Mouse (Mus musculus) cortical plate, adult 2 months (tissue): ENCODE measurements around the gene Pcyt2. TPM values are rescaled to one million over a fixed set of nuclear protein-coding genes. Genes with fewer than 3 reads are reported as not detected.

ENCODE experiments used
- H3K27ac ChIP-seq: fragments of 200-500 bp; 2 replicates; pipeline ENCODE4 v1.5.1; 2012; ENCODE audit warnings: low read length, control low read depth, inconsistent platforms; ENCODE audit not compliant: insufficient read depth
- H3K4me1 ChIP-seq: fragments of 200-500 bp; 2 replicates; pipeline ENCODE4 v1.6.1; 2011; ENCODE audit warnings: low read length; ENCODE audit not compliant: control insufficient read depth, insufficient read depth
- H3K4me3 ChIP-seq: fragments of 200-500 bp; 2 replicates; pipeline ENCODE4 v1.5.1; 2011; ENCODE audit warnings: mild to moderate bottlenecking, low read length, control low read depth; ENCODE audit not compliant: insufficient read depth
- CTCF ChIP-seq: fragments of 200-500 bp; IDR thresholded peaks from 2 replicates; pipeline ENCODE4 v1.5.1; 2011; ENCODE audit warnings: mild to moderate bottlenecking, control low read depth, low read length; ENCODE audit not compliant: insufficient read depth; ENCODE audit errors: extremely low read depth
- POLR2A ChIP-seq: fragments of 200-500 bp; IDR thresholded peaks from 2 replicates; pipeline ENCODE4 v1.6.1; 2011; ENCODE audit warnings: mild to moderate bottlenecking, low read length, control low read depth; ENCODE audit not compliant: insufficient read depth; ENCODE audit errors: extremely low read depth
- polyA plus RNA-seq: library from polyadenylated mRNA; depleted of rRNA; stranded (reverse); fragments of >200 nt; gene quantifications from 2 replicates; pipeline ENCODE4 v1.2.3, GENCODE M21; 2012; rRNA removed

The Pcyt2 gene
- polyA plus RNA-seq, result 281 and 289 TPM in 2 replicates

DNA sequence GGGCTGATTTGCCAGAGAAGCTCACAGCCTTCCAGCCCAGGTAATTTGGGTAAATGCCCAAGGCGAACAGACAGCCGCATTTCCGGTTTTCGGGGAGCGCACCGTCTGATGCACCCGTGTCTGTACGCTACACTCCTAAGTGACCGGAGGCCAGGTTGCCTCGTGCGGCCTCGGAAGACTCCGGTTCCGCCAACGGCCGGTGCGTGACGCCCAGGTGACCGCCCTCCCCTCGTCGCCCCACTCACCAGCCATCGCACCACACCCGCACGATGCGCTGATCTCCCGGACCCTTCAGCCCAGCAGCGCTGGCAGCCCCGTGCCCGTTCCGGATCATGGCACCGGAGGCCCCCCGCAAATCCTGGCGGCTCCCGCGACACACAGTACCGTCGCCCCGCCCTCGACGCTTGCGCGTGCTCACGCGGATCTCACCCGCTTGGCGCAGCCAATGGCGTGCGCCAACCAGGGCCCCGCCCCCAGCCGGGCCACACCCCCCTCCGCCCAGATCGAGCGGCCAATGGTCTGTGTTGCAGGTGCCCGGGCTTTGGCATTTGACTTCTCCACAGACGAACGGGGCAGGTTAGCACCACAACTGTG, at the start of gene Pcyt2:
TSS of gene Pcyt2 (minus strand) at position 418 of the 594 bp plus-strand sequence.
- Histone ChIP-seq H3K27ac (peak within 1 kb of the TSS; percentile 92), H3K4me1 (peaks cover 5% of the 10 kb centered on the region), H3K4me3 (peak within 1 kb of the TSS; percentile 96)
- TF ChIP-seq POLR2A, result peak; percentile 87
- TF ChIP-seq CTCF, result no peak

- Histone ChIP-seq H3K27ac (no peak overlapping the region), H3K4me3 (no peak overlapping the region), H3K4me1 (no peaks in the 10 kb centered on the region)
- no peak for TF ChIP-seq CTCF
- no peak for TF ChIP-seq POLR2A
Observed at GRCm38 (mm10) chr11:120666617-120667016, 48.9 kb upstream of the Pcyt2 start.

GRCm38 (mm10) chr11:120665406-120665805, 47.7 kb upstream of the Pcyt2 start:
- Histone ChIP-seq H3K4me1 (no peaks in the 10 kb centered on the region), H3K27ac (no peak overlapping the region), H3K4me3 (no peak overlapping the region)
- no peak for TF ChIP-seq CTCF
- TF ChIP-seq POLR2A, result no peak

- Histone ChIP-seq H3K27ac (no peak overlapping the region), H3K4me1 (no peaks in the 10 kb centered on the region), H3K4me3 (no peak overlapping the region)
- no peak for TF ChIP-seq POLR2A
Observed at GRCm38 (mm10) chr11:120663714-120664113, 46.0 kb upstream of the Pcyt2 start.

- Histone ChIP-seq H3K27ac (no peak overlapping the region), H3K4me1 (no peaks in the 10 kb centered on the region), H3K4me3 (no peak overlapping the region)
- no peak for TF ChIP-seq POLR2A
- no peak for TF ChIP-seq CTCF
Observed at GRCm38 (mm10) chr11:120662759-120663158, 45.0 kb upstream of the Pcyt2 start.

- Histone ChIP-seq H3K4me3 (peak within 1 kb of the TSS; percentile 4), H3K27ac (peak within 1 kb of the TSS; percentile 51; the same call in 1 of the 2 replicates)
Observed at GRCm38 (mm10) chr11:120661076-120661460, 43.3 kb upstream of the Pcyt2 start, which contains the start of gene Notum. Gene Notum, minus strand, starts transcription at chr11:120661175.

GRCm38 (mm10) chr11:120660301-120661075, 42.8 kb upstream of the Pcyt2 start:
- Histone ChIP-seq H3K4me3 (peak overlapping the region; percentile 4), H3K4me1 (no peaks in the 10 kb centered on the region), H3K27ac (peak overlapping the region; percentile 51; the same call in 1 of the 2 replicates)
- no peak for TF ChIP-seq POLR2A
- TF ChIP-seq CTCF, result no peak

More at GRCm38 (mm10) chr11:120661076-120661460, 43.3 kb upstream of the Pcyt2 start, which contains the start of gene Notum:
- no peak for TF ChIP-seq CTCF
- TF ChIP-seq POLR2A, result no peak
- H3K4me1 ChIP-seq, result no peaks in the 10 kb centered on the region

DNA sequence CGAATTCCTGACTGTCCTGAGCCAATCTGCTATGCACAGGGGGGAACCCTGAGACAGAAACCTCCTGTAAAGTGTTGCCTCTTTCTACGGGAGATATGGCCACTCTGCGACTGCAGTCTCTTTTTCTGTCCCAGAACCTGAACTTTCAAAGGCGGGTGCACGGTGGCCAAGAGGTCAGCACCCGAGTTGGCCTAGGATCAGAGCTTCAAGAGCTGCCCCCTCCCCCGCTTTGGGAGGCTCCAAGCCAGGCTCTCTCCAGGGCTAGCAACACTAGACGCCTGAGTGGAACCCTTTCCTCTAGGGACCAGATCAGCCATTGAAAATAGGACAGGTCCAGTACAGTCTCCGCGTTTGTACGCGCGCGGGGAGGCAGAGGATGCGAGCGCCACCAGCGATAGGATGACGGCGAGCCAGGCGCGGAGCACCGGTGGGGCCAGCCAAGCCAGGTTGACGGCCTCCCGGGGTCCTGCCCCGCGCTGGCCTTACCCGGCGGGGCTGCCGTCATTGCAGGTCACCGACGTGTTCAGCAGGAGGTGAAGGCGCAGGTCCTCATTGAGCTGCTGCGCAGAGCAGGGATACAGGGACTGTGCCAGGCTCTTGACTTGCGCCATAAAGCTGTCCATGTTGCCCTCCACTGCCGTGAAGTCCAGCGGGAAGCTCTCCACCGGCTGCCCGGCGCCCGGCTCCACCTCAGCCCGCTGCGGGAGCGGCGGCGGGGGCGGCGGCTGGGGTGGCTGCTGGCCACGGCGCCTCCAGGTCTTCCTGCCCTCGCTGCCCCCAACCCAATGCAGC, 42.0 kb upstream of the Pcyt2 start:
- Histone ChIP-seq H3K27ac (peak overlapping the region; percentile 28; the same call in 1 of the 2 replicates), H3K4me3 (peak overlapping the region; percentile 7; the same call in 1 of the 2 replicates), H3K4me1 (no peaks in the 10 kb centered on the region)
- TF ChIP-seq CTCF (no peak), POLR2A (no peak)

DNA sequence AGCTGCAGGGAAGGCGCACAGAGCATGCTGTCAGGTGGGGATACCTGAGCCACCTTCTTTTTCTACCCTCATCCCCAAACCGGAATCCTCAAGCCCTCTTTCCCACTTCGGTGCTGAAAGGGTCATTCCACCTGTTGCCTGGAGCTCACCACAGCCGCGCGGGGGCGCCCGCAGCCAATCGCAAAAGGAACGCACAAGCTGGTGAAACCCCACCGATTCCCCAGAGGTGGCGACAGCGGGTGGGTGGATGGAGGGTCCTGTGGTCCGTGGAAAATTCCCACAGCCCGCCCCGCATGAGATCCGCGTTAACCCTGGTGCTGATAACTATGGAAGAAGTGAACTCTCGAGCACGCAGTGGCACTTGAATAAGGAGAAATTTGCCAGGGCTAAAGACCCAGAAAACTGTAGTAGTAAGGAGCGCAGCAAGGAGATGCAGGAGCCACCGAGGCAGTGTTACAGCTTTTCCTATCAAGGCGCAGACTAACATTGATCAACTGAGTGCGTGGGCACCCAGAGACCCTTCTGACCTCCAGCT, 41.2 kb upstream of the Pcyt2 start:
- TF ChIP-seq POLR2A (no peak), CTCF (peak; percentile 54; the same call in 1 of the 2 replicates)
- H3K27ac ChIP-seq, result no peak overlapping the region
- H3K4me1 ChIP-seq, result no peaks in the 10 kb centered on the region
- H3K4me3 ChIP-seq, result 0 out of 2 replicates have a peak overlapping the region, but pooled peaks have one; percentile 7
